Mouse (Mus musculus) ZHBTc4 (cell line): ENCODE measurements at regions not wholly inside any gene's neighbourhood (a gene's known extent, or its start where the extent isn't known, plus 50 kb on each side); places are given as distances from the start of the nearest gene placed in this dataset.
"Not testable (repeated sequence)": the region's sequence is repeated elsewhere in the genome, so short reads cannot be mapped to it uniquely, and the experiment has no call there.

ENCODE experiments used
- DNase-seq: peaks from one replicate; pipeline ENCODE4 v3.0.0-alpha.2; 2011; ENCODE audit warnings: low read depth, low spot score

GRCm38 (mm10) chr1:154016516-154016915 lies 116.5 kb upstream of the Teddm2 start:
- DNase-seq: no peak

DNA sequence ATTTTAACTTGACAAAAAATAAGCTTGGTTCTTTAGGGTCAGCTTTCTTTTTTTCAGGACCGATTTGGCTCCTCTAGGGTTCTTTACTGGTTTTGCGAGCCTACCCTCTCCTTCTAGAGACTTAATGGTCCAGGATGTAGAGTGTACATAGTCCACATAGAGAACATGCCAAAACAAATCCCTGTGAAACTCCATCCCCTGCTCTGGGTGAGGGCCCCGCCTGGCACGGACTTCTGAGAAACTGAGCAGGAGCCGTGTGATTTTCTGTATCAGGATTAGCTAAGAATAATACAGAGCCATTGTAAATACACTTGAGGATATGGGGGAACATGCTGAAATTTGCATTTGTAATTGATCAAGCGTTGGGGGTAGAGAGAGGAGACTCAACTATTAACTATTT lies 118.2 kb upstream of the Teddm2 start:
- DNase-seq: no peak

- no peak for DNase-seq
Measured at GRCm38 (mm10) chr1:154024301-154024700, 124.3 kb upstream of the Teddm2 start.

DNA sequence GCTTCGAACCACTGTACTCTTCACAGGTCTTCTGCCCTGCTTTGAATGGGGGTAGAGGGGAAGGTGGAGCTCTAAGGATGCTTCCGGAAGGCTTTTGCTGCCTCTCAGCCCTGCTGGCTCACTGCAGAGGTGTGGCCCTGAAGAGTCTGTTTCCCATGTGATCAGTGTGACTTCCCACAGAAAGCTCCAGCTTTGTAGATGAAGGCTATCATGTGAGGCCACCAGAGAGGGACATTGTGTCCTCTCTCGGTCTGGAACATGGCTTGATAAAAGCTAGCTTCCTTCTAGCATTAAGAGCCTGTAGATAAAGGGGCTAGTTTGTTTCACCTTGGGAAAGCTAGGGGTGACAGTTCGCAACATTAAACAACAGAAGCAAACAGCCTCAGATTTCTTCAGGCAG lies 127.3 kb upstream of the Teddm2 start:
- DNase-seq: no peak

GRCm38 (mm10) chr1:154029826-154030225 lies 129.8 kb upstream of the Teddm2 start:
- no peak for DNase-seq

DNA sequence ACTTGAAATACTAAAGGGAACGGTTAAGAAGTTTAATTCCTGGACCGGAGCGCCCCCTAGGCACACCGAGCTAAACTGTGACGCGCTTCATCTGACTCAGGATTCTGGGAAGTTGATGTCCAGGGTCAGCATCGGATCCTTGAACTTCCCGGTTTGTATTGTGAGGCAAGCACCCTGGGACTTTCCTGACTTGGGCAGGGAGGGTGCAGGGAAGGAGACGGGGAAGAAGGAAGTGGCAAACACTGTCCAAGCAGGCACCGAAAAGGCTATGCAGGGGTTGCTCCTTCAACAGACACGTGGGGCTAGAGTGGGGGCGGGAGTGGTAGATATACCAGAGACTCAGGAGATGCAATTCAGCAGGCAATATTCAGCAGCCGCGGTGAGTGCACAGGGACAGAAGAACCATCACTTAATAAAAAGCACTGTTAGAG lies 132.7 kb upstream of the Teddm2 start:
- DNase-seq: peak; percentile 77

- peak; percentile 42 for DNase-seq
Measured at GRCm38 (mm10) chr1:154033958-154034606, 134.1 kb upstream of the Teddm2 start.

- peak; percentile 89 for DNase-seq
Measured at GRCm38 (mm10) chr1:154036729-154037270, 136.8 kb upstream of the Teddm2 start.

DNA sequence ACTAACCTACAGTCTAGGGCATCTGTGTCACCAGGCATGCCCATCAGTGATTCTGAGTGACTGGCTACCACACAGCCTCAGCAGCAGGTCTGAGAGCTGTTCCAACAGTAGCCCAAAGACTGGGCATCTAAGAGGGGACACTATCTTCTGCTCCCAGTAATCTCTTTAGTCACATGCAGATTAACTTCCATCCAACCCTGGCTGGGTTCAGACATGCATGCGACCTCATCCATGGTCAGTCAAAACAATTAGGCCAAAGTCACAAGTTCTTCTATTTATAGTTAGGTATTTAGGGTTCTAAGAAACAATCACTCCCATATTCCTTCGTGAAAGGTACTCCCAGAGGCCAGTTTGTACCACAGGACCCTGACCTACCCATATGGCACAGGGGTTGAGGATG lies 138.2 kb upstream of the Teddm2 start:
- DNase-seq: no peak

GRCm38 (mm10) chr1:154040907-154041306 lies 140.9 kb upstream of the Teddm2 start:
- no peak for DNase-seq

- DNase-seq: no peak
Measured at GRCm38 (mm10) chr1:154042956-154043355, 142.9 kb upstream of the Teddm2 start.

DNA sequence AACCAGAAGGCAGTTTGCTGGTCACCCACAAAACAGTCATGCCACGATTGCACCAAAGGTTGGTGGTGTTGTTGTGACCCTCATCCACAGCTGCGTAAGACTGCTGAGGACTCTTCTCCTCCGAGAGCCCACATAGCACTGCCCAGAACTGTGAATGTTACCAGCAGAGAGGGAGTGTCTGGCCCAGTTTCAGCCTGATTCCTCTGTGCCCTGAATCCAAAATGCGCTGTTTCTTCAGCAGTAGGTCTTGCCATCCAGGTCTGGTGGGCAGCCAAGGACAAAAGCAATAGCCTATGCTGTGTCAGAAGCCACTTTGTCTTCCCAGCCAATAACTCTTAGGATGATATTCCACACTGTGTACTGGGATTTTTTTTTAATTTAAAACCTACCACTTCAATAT lies 144.7 kb upstream of the Teddm2 start:
- DNase-seq: no peak

GRCm38 (mm10) chr1:154045951-154046350 lies 145.9 kb upstream of the Teddm2 start:
- no peak for DNase-seq

GRCm38 (mm10) chr1:154053641-154054040 lies 147.3 kb upstream of the Zfp648 start:
- no peak for DNase-seq

GRCm38 (mm10) chr1:154054874-154055273 lies 146.1 kb upstream of the Zfp648 start:
- no peak for DNase-seq

GRCm38 (mm10) chr1:154061397-154061796 lies 139.6 kb upstream of the Zfp648 start:
- not testable (repeated sequence) for DNase-seq

DNA sequence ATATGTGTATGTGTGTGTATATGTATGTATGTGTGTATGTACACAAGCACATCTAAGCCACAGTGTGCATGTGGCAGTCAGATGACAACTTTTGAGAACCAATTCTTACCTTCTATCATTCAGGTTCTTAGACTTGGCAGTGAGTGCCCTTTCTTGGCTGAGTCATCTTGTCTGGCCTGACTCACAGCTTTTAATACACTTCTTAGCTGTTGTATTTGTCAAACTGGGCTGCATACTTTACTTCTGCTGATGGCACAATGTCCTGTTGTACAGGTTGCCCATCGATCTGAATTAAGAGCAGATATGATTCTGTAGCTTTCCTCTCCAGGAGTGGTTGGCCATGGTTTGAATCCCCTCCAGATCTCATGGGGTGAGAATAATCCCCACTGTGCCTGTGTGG lies 139.1 kb upstream of the Zfp648 start:
- DNase-seq: no peak

- DNase-seq: no peak
Measured at GRCm38 (mm10) chr1:154062666-154063065, 138.3 kb upstream of the Zfp648 start.

- no peak for DNase-seq
Measured at GRCm38 (mm10) chr1:154064633-154065032, 136.4 kb upstream of the Zfp648 start.

DNA sequence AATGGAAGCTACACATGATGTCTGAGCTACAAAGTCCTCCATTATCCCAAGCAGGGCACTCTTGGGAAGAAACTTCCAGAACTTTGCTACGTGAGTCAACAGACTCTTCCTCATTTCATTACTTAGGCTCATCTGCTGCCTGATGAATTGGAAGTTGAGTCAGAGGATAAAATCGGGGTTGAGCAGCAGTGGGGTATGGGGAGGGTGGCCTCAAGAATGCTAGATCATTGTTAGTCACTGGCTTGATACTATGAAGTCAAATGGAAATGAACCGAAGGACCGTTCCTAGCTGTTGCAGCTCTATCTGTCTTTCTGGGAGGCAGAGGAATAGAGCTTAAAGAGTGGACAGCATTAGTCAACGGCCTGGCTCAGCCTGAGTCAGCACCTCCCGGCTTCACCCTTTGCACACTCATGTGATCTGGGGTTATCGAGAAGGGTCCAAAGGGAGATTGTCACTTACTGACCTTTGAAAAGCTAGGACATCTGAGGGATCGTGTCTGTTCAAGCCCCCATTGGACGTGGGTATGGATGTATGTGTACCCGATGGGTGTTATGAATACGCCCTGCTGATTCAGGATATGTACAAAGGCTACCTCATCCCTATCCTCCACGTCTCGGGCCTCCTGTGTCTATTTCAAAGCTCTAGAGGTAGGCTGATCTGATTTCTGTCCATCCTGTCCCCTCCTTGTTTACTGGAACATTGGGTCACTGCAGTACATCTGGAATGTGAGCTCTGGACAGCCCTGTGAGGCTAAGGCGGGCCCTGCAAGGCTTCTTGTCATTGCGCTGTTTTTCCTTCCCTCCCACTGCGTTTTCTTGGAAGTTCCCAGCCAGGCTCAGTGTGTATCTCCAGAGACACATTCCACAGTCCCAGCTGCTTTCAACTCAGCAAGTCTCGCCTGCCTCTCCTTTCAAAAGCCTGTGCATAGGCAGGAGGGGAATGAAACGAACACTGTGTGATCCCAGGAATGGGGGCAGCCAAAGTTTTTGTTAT lies 135.4 kb upstream of the Zfp648 start:
- peak; percentile 40 for DNase-seq

GRCm38 (mm10) chr1:154067856-154068255 lies 133.1 kb upstream of the Zfp648 start:
- DNase-seq: no peak

GRCm38 (mm10) chr1:154074270-154074669 lies 126.7 kb upstream of the Zfp648 start:
- DNase-seq: no peak
